Mouse (Mus musculus) ovary, postnatal 10 days (tissue): Measurements from ENCODE around the gene Aggf1.

ENCODE experiments used
- DNase-seq: peaks from one replicate; pipeline ENCODE4 v3.0.0; 2022; ENCODE audit warnings: low spot score

The Aggf1 gene

DNA sequence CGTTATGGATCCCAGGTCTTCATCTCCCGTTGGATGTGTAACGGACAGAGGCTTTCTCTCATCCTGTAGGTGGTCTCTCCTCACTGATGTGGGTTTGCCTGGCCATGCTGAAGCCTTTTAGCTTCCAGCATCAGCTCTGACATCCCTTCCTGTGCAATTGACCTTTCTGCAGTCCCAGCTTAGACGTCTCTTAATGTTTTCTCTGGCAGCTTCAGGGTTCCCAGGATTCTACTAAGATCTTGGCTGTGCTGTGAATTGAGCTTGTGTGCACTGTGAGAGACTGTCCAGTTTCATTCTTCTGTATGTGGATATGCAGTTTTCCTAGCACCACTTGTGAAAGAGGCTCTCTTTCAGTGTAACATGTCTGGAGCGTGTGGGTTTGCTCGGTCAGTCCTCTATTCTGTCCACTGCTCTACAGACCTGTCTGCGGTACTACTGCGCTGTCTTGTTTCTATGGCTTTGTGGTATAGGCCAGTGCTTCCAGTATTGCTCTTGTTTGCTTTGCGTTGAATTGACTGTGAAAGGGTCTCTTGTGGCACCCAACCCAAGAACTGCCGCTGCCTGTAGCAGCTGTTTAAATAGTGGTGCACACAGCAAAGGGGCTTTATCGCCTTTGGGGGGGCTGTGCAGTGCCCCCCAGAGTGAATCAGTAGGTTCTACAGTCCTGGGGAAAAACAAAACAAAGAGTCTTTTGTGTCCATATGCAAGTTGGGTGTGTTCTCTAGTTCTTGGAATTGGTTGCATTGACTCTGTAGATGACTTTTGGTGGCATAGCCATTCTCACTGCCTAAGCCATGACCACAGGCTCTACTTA is 42.9 kb downstream of the Aggf1 start:
- no peak for DNase-seq

DNA sequence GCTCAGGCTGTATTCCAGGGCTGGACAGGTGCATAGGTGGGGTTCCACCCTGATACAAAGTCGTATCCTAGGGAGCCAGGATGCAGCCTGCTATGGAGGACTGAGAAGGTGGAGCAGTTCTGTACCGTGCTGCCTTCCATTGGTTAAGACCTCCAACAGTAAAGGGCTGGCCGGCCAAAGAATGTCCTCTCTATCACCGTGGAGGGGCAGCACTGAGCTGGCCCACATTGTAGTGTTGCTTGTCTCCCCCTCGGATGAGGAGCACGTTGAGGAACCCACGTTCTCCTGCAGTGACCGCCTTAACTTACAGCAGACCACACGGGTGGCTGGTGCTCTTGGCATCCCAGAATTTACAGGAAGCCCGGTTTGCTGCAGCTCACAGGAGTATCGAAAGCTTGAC is 44.6 kb downstream of the Aggf1 start:
- no peak for DNase-seq

DNA sequence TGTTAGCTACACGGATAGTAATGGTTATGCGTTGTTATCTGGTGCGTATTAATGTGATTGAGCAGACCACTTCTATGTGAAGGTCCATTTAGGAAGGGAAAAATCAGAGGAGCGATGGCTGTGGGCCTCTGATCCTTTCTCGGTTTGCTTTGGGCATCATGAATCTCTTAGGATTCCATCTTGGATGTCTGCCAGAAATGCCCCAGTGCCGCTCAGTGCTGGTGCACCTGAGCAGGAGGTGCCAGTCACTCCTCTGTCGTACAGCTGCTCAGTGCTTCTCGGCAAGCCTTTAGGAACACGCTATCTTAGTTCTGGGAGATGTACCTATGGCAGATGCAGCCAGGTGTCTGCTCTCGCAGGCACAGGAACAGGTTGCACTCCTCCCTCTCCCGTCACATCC is 46.4 kb downstream of the Aggf1 start:
- DNase-seq = no peak

- DNase-seq = no peak
Measured at GRCm38 (mm10) chr13:95327345-95327741, 47.8 kb downstream of the Aggf1 start.

DNA sequence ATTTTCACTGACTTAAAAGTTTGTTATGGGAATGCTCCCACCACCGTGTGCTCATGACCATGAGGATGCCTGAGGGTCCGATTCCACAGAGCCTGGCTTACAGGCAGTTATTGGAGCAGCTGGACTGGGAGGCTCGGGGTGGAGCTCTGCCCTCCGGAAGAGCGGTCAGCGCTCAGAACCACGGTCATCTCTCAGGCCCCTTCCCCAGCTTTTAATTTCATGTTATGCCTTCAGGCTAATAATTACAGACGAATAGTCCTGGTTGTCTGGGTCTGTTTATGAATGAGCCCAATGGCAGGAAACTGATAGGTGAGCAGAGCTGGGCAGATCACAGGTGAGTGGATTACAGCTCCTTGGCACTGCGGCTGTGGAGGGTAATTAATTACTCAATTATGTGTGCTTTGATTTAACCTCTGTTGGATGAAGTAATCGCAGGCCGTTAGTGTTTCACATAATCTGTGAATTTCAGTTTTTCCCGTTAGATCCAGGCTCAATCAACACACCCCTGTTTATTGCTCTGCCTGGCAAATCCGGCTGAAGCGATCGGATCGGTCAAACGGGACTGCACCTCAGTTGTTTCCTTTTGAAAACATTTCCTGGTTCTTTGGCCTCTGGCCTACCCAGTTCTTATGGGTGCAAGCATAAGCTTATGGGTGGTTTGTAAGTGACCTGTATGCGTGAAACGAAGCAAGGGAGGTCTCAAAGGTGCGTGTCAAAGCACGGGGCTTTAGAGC is 48.4 kb downstream of the Aggf1 start:
- no peak for DNase-seq

DNA sequence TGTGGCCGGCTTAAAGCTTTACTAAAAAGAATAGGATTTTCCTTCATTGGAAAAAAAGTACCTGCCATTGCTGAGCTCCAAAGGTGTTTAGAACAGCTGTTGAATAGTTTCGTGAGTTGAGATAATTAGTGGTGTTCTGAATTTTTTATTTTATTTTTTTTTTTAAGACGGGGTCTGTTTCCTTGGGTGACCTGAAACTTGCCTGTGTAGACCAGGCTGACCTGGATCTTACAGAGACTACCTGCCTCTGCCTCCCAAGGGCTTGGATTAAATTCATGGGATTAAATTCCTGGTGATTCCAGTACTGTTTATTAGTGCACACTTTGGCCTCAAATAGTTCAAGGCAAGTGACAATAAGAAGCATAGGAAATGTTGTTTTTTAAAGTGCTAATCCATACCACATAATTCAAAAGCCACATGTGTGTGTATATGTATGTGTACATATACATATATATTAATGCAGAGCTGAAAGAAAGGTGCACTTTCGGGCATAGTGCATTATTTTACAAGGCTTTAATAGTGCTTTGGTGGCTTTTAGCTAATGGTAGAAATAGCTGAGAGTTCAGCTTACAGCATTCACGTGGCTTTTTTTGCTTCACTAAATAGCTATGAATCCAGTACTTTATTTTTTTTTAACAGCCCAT is 49.1 kb downstream of the Aggf1 start:
- DNase-seq = no peak

GRCm38 (mm10) chr13:95325080-95325906 is 49.9 kb downstream of the Aggf1 start:
- peak; percentile 65 for DNase-seq

DNA sequence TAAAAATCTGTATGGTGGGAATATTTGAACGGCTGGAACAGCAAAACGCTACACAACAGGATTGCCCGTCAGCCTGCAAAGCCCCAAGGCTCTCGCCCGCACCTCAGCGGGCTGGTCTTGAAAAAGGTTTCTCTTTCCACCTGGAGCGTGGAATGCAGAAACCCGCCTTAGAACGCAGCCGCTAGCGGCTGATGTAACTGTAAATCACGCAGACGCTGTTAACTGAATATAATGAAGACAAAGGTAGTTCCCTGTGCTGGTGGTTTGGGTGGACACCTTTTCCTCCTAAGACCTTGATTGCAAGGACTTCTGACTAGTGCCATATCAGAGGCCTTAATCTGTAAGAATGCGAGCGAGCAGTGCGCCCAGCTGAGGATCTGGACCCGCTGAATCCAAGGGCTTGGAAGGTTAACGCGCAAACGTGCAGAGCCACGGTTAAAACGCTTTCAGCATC is 50.5 kb downstream of the Aggf1 start:
- no peak for DNase-seq

GRCm38 (mm10) chr13:95323950-95324625 is 51.1 kb downstream of the Aggf1 start:
- DNase-seq = no peak

DNA sequence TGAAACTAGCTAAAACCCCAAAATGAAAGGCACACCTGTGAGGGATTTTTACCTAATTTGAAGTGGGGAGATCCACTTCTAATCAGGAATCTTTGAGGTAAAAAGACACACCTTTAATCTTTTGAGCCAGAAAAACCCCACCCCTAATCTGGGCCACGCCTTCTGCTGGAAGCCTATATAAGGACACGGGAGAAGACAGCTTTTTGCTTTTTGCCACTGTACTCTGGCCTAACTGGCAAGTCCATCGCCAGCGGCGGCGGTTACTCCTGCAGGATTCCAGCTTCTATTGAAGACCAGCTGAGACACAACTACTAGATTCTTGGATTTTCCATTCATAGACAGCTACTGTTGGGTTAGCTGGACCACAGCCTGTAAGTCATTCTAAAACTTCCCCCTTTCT is 51.8 kb downstream of the Aggf1 start, which contains the start of gene Zbed3:
Zbed3 (plus strand) TSS at position 213 of the 400 bp plus-strand sequence.
- DNase-seq = no peak

DNA sequence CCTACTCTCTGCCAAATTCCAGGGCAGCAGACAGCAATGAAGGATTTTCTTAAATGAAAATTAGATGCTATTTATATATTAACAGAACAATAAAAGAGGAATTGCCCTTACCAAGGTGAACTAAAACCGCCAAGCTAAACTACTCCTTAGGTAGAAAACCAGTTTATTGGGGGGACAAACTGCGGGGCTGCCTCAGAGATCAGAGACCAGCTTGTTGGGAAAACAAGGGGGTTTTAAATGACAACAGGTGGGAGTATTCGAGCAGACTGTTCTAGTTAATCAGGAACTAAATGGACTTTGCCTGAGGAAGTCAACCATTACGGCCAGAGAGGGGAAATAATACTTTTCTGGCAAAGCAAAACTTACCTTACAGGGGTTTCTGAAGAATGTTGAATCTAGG is 54.7 kb downstream of the Aggf1 start:
- no peak for DNase-seq

GRCm38 (mm10) chr13:95319153-95319552 is 56.0 kb downstream of the Aggf1 start:
- DNase-seq = no peak

DNA sequence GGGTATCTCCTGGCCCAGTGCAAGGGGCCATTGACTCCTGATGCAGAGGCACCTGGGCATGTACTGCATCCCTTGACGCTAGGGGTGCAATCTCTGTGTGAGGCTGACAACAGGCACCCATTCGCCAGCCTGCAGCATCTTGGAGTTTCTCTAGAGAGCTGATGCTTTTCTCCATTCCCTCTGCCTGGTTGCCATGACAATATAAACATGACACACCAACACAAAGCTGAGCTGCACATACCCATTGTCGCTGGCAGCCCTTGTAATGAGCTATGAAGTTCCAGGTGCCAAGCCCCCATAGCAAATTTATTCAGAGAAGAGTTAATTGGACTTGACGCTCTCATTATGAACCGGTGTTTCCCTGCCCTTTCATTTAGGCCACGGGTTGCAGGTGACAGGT is 63.1 kb downstream of the Aggf1 start:
- DNase-seq = no peak

- no peak for DNase-seq
Measured at GRCm38 (mm10) chr13:95307100-95307655, 68.0 kb downstream of the Aggf1 start.

- DNase-seq = no peak
Measured at GRCm38 (mm10) chr13:95306596-95306995, 68.6 kb downstream of the Aggf1 start.
